Mouse (Mus musculus) ZHBTc4 (cell line): ENCODE data around the gene Ddx41.

ENCODE experiments used
- DNase-seq: peaks from one replicate; pipeline ENCODE4 v3.0.0-alpha.2; 2011; ENCODE audit warnings: low read depth, low spot score

Ddx41 gene

DNA sequence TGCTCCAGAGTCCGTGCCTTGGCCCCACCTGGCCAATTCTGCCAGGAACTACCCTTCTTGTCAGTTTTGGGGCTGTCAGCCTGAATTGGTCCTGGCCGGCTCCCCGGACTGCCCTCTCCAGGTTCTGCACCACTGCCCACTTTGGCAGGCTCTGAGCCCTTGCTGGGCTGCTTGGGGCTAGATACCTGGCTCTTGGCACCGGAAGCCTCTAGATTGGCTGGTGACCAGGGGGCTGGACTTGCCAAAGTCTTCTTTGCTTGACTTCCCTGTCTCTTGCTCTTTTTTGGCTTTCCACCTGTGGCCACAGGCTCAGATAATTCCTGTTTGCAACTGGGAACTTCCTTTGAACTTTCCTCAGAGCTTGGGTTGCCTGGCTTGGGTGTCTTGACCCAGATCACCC, 6.4 kb upstream of the Ddx41 start:
- no peak for DNase-seq

DNA sequence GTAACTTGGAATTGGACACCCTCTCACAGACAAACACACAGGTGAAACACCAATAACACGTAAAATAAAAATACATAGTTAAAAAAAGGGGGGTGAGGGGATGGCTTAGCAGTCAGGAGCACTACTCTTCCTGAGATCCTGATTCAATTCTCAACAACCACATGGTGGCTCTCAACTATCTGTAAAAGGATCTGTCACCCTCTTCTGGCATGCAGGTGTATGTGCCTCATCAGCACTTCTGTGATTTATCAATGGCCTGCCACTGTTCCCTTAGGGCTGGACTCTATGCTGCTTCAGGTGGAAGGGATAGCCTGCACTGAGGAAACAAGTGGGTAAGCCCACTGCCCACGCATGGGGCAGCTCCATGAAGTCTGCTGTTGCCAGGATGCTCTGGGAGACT, 4.5 kb upstream of the Ddx41 start:
- DNase-seq: no peak

DNA sequence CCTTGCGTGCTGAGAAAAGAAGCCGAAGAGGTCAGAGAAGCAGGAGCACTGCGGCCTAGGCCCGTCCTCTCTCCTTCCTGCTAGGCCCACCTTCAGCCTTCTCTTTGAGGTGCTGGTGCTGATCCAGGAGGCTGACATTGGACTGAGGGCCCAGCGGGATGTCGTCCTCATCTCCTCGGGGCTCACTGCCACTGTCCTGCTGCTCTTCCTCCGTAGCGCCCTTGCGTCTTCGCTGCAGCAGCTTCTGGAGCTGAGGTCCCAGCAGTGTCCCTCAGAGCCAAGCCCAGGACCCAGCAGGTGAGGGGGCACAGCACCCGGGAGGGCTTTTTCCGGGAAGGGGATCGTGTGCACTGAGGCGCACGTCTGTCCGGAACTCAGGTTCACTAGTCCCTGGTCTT, 663 bp downstream of the Ddx41 start:
- DNase-seq: no peak

DNA sequence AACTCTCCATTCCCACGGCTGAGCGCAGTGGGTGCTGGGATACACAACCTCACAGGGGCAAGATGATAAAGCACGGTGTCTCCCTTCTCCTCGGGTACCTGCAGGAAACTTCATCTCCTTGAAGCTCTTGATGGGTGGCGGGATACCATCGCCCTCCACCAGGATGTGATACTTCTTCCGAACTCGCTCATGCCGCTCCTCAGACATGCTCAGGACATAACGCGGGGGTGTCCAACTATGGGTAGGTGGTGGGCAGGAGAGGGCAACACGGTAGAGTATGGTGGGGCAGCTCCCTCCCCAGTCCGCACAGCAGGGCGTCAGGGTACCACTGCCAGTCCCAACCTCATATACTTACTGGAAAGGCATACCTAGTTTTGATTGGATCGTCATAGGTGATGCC, 1.3 kb downstream of the Ddx41 start:
- no peak for DNase-seq

DNA sequence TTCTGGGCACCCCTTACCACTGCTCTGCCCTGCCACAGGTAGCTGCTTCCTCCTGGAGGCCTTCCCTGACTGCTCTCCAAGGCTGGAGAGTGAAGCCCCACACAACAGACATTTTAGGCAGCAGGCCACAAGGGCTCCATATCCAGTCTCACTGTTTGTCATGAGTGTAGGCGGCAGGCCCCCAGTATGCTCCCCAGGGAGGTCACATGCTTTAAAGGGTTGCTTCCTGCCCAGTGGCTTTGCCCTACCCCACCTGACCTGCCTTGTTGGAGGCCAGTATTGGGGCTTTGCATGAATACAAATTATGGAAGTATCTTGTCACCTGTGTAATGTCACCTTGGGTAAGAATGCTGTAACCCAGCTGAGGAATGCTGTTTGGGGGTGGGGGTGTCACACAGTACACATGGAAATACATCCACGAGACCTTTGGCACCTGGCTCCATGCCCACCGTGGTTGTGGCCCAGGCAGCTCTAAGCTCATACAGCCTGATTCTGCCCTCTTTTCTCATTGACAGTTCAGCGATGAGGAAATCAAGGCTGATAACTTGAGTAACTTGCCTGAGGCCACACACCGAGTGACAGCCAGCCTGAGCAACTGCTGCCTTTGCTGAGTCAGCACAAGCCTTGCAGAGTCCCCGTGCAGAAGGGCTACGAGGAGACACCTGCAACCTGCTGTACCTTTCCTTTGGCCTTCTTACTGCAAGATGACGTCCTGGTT, 7.1 kb downstream of the Ddx41 start, which contains the start of gene Dok3:
Gene Dok3 (minus strand): TSS at position 99 of the 718 bp plus-strand sequence.
- no peak for DNase-seq

DNA sequence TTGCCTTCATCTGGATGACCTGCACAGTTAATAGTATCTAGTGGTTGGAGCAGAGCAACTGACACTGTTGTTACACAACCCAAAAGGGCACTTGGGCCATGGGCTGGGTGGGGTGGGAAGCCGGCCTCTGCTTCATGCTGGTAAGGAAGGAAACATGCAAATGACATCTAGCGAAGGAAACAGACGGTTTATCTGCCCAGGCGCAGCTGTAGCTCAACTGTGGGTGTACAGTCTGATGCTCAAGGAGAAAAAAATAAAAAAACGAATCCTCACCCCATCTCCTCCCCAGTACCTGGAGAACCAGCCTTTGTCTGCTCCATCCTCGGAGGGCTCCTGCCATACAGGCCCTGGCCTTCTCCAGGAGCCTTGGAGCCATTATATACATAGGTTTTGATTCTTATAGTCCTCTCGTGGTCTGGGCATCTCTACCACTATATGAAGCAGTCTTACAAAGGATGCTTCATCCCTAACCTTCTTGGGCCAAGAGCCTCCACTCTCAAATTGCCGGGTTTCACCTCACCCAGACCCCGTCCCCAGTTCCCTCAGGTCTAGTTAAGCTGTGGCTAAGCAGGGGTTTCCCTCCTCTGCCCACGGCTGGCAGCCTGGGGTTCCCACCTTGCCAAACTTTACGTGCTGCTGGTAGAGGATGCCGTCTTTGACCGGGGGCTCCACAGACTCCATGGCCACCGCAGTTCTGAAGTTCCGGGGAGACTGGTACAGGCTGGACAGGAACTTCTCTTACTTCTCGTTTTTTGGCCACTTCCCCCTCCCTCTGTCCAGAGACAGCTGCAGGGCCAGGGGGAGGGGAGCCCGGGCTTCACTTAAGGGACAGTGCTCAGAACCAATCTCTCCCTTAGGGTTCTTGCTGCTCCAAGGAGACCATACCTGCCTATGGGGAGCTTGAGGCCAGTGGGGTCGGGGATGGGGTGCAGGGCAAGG, 8.4 kb downstream of the Ddx41 start:
- no peak for DNase-seq

DNA sequence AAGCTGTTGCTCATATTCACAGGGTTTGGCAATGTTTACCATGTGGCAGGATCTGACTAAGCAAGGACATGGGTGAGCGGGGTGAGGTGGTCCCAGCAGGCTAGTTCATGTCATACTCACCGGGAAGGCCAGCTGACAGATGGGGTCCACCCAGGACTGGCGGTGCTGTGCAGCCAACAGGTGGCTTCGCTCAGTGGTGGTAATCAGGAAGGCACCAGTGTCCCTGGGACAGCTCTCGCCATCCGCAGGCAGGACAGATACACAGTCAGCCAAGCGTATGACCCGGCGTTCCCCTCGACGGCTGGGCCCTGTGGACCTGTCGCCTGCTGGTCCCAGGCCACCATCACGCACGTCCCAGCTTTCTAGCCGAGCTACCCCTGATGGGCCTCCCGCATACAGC, 9.2 kb downstream of the Ddx41 start:
- no peak for DNase-seq

DNA sequence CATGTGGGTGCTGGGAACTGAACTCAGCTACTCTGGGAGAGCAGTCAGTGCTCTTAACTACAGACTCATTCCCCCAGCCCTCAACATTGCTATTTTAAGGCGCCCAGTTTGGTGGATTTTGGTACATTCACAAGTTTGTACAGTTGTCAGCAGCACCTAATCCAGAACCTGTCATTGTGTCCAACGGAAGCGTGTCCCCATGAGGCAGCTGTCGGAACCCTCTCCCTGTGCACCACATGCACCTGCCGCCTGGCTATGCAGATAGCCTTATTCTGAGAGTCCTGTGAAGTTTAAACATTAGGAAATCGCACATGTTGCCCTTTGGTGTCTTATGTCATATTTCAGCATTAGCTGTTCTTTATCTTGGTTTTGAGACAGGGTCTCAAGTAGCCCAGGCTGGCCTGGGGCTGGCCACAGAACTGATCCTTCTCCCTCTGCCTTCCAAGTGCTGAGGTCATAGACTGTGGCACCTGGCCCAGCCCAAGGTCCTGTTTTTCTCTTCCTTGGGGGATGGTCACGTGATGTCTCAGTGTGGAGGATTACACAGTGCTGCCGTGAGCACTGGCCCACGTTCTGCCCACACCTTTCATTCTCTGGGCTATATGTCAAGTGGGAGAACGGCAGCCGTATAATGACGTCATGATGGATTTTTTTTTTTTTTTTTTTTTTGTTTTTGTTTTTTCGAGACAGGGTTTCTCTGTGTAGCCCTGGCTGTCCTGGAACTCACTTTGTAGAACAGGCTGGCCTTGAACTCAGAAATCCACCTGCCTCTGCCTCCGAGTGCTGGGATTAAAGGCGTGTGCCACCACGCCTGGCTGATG, 10.5 kb downstream of the Ddx41 start:
- no peak for DNase-seq

DNA sequence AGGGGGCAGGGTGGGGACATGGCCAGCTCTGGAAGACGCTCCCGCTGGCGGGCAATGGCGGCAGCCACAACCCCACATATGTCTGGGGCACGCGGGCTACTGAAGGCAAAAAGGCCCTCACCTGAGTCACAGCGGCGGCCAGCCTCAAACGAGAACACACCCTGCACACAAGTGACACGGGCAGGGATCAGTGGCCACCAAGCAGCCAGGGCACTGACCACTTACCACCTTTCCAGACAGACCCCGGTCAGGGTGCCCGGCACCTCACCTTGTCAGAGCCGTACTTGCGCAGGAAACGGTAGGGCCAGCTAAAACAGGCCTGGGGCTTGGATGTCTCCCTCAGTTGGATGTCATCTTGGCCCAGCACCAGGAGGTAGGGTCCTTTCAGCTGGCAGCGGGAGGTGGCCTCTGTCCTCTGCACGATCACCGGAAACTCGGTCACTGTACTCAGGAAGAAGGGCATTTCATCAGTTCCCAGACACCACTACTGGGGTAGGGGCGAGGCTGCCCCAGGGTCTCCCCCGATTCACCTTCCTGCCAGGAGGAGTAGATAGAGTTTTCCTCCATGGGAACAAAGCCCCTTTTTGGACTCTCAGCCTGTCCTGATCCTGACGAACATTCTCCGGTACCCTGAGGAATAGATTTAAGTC, 12.4 kb downstream of the Ddx41 start:
- no peak for DNase-seq

DNA sequence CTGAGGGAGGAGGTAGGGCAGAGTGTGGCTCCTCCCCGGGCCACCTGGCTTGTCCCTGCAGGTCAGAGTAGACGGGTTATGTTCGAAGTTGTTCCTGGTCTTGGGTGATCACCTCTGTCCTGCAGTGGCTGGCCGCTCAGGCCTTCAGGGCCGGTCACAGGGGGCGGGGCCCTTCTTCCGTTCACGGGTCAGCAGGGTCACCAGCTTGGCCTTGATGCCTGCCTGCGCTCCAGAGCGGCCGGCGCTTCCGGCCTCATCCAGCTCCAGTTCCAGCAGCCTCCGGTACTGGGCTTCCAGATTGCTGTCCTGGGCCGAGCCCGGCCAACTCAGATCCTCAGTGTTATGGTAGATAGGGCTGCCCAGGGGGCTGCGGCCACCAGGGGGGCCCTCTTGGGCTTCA, 13.2 kb downstream of the Ddx41 start:
- DNase-seq: no peak

DNA sequence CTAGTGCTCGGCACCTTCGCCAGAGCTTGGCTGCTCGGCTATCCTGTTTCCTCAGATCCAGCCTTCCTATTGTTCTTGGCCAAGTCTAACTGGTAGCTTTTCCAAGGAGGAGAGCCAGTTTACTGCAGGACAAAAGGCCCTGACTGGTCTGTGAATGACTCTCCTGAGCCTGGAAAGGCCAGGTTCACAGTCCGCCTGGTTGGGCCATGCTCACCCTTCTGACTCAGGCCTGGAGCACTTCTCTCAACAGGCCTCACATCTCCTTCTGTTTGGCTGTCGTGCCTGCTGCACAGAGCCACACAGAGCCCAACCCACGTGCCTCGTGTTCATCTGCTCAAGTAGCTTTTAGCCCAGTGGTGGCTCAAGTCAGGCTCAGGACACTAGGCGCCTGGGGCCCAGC, 13.7 kb downstream of the Ddx41 start:
- peak; percentile 64 for DNase-seq

DNA sequence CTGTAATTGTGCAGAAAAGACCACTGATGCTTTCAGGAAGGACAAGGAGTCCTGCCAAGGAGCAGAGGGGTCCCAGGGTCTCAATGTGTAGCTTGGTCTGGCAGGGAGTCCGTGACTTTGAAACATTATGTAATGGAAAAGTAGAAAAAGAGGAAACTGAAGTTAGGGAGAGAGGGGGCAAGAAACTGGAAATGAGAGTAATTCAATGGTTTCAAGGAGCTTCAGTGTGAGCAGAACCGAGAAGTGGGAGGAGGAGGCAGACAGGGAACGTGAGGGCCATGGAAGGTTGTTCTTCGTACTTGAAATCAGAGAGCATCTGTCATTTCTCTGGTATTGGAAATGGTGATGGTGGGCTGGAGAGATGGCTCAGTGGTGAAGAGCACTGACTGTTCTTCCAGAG, 16.9 kb downstream of the Ddx41 start:
- no peak for DNase-seq

DNA sequence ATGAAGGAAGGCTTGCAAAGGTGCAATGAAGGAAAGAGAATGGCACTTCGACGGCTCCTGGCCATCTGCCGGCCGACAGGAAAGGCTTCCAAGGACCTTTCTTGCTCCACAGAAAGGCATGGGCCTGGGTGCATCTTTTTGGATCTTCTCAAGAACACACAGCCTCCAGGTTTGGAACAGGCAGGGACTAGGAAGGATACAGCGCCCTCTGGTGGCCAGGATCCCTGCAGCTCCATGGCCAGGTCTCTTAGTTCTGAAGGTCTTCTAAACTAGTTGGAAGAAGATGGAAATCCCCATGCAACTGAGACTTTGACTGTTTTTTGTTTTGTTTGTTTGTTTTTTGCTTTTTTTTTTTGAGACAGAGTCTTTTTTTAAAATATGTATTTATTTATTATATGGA, 19.5 kb downstream of the Ddx41 start:
- peak; percentile 89 for DNase-seq

DNA sequence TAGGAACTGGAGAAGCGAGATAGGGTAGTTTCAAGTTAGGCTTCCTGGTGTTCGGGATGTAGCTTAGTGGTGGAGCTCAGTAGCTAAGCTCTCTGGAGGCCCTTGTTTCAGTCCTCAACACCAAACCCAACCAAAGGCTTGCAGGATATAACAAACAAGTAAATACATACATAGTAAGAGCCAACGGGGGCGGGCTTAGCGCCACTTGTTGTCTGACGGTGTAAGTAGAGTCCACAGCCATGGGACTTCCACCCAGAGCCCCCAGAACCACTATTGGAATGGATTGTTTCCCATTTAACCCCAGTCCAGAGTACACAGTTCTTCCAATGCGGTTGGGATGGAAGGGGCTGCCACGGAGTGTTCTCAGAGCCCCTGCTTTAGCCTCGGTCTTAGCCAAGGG, 22.6 kb downstream of the Ddx41 start:
- no peak for DNase-seq

DNA sequence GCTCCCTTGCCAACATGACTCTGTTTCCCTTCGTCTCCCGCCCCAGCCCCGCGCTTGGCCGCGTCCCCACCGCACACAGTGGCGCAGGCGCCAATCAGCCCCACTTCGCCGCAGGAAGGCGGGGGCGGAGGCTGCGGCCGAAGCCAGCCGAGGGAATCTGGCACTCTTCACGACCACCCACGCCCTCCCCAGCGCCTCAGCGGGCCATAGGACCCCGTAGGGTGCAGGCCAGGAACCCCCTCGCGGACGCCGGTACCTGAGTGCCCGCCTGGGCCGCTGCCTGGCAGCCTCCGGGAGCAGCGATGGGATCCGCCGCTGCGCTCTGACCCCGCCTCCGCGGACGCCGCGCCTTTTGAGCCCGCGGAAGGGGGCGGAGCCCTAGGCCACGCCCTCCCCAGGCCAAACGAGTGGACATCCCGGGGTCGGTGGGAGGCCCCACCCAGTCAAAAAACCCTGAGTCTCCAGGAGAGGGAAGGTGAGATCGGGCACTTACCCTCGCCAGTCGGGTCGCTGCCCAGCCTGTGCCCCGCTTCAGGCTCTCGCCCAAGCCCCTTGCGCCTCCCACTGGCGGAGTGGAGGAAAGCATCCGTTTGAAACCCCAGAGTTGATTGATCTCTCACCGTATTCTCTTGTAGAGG, 23.2 kb downstream of the Ddx41 start, which contains the start of gene Pdlim7:
Gene Pdlim7 (minus strand): TSS at position 566 of the 638 bp plus-strand sequence.
- DNase-seq: peak; percentile 92

DNA sequence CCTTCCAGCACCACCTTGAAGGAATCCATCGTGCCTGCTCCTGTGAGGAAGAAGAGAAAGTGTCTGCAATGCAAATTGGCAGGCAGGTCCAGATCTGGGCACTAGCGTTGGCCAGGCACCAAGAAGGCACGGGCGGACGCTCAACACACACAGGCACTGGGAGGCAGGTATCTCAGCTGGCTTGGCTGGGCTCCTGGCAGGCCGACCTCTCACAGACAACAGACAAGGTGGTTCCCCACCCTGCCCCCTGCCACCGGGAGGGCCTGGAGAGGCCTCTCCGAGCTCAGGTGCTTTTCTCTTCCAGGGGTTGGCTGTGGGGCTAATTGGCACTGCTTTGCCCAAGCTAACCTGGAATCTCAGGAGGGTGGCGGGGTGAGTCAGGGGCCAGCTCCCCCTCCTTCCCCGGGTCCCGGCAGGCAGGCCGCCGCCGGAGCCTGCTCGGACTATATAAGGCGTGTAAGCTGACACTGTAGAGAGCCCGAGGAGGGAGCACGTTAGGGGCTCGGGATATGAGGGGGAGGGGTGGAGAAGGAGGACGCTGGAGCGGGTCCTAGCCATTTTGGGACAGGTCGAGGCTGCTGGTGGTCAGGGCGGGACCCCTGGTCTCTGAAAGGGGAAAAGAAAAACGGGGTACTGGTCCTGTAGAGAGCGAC, 24.0 kb downstream of the Ddx41 start:
- DNase-seq: peak; percentile 55

DNA sequence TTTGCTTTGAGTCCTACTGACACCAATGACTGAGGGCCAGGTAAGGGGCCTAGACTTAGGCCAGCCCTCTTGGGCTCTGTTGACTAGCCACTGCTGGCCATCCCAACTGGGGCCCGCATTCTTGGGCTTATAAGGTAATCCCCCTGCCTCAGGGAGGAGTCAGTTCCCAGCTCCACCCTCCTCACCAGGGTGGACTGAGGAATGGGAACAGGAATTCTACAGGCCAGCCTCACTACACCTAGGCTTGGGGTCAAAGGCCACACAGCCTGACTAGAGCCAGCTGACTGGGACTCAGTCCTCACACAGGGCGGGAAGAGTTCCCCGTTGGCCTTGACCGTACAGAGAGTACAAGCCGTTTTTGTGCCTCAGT, 25.0 kb downstream of the Ddx41 start:
- DNase-seq: no peak

DNA sequence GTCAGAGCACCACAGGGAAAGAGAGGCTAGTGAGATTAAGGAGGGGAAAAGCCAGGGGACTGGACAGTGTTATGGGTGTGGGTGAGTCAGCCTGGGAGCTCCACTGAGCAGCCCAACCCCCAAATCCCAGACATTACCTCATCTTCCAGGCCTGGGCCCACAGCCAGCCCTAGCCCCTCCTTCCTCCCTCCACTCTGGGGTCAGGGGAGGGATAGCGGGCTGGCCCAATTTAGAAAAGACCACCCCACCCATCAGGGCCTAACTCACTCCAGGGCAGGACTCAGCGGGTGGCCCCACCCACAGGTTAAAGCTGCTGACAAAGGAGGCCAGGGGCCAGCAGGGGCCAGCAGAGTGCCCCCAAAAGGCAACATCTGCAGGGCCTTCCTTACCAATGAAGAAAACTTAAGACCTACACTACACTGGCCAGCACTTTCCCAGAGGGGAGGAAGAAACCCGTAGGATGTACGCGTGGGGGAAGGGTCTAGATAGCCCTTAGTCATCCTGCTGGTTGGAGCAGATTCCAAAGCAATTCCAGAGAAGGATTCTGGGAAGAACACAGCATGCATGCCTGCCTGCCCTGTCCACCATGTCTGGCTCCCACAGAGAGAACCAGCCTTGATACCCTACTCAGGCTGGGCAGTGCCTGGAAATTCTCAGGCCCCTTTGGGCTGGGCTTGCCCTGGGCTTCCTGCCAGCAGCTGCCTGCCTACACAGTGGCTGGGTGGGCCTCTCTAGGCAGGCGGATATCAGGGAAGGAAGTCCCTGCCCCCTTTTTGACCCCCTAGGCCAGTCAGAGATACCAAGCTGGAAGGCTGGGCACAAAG, 25.6 kb downstream of the Ddx41 start:
- DNase-seq: peak; percentile 61

DNA sequence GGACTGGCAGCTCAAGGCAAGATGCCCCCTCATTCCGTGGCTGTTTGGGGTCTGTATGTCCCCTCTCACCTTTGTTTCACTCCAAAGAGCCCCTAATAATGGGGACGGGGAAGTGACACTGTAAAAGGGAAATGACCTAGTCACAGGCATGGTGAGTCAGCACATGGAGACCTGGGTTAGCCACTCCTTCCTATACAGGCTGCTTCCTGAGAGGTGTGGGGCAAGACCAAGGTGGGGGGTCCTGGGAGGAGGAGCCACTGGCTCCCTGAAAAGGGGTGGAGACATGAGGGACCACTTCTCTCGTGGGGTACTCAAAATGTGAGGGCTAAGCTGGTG, 26.2 kb downstream of the Ddx41 start:
- DNase-seq: peak; percentile 47

DNA sequence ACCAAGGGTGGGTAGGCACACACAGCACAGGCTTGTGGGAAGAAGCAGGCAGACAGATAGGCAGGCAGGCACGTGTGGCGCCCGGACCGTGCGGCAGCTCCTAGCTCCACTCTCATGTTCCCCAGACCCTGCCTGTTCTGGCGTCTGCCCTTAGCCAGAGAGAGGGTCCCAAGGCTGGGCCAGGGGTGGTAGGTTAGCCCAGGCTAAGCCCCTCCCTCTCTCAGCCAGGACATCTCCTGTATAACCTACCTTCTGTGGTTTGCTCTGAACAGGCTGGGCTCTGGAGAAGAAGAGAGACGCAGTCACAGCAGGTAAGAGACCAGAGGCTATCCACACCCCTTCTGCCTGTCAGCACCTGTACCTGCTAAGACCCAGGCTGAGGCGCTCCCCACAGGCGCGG, 27.9 kb downstream of the Ddx41 start:
- no peak for DNase-seq
